Mouse (Mus musculus) right cerebral cortex, postnatal 36 days (tissue): ENCODE results near the gene Plce1.
"Not testable (repeated sequence)": the region's sequence is repeated elsewhere in the genome, so short reads cannot be mapped to it uniquely, and the experiment has no call there.

Experiments
- DNase-seq, 2 experiments: peaks; one replicate each; pipeline ENCODE4 v3.0.0; 2022; ENCODE audit warnings: low spot score in 2 of 2, mixed read lengths in 1 of 2

The Plce1 gene

GRCm38 (mm10) chr19:38632251-38632650, 151.3 kb downstream of the Plce1 start:
- no peak for DNase-seq

DNA sequence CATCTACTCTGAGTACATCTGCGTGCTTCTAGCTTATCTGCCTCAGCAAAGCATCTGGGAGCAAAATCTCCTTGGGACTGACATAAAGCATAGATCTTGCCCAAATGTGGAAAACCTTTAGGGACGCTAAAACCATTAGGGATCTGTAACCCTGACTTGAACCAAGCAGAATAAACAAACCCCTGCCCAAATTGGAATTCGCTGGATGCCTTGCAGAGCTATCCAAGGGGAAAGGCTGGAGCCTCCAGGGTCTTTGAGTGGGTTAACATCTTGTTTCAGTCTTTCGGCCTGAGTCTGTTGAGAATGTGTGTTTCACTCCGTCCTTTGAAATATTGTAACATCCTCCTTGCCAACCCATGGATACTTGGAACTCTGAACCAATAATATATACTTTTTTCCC, 152.4 kb downstream of the Plce1 start:
- no peak for DNase-seq

GRCm38 (mm10) chr19:38639050-38639449, 158.1 kb downstream of the Plce1 start:
- DNase-seq: no peak

DNA sequence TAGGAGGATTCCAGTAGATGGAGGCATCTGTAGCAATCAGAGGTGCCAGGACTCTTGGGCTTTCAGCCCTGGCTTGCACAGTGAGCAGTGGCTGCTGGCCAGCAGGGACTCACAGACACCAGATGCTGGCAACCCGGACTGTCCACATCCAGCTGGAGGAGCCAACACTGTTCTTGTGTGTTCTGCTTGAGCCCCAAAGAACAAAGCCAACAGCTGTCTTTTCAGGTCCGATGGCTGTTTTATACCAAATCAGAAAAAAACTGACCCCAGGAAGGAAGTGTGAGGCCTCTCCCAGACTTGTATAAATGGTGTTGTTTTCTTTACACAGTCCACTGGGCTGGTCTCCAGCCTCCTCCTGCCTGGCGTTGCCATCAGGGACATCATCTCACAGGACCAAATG, 158.9 kb downstream of the Plce1 start:
- DNase-seq: peak; percentile 2 to 3

GRCm38 (mm10) chr19:38642515-38642914, 161.6 kb downstream of the Plce1 start:
- not testable (repeated sequence) for DNase-seq

- no peak for DNase-seq
Observed at GRCm38 (mm10) chr19:38644871-38645595, 164.1 kb downstream of the Plce1 start.

GRCm38 (mm10) chr19:38657980-38658379, 177.1 kb downstream of the Plce1 start:
- no peak for DNase-seq

DNA sequence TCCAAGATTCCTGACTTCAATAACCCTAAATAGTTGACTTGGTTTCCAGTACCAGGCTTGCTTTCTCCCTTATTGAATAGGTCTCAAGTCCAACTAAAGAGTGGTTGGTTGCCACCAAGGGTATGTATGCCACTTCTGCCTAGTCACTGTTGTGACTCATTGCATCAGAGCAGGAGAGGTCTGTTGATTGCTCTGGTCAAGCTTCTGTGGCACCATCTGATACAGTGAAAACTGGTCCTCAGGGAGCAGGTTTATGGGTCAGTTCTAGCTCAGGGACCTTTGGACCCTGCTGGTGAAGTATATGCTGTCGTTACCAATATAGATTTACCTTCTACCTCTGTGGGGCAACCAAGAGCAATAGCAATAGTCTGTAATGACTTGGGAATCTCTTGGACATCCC, 184.5 kb downstream of the Plce1 start:
- no peak for DNase-seq

DNA sequence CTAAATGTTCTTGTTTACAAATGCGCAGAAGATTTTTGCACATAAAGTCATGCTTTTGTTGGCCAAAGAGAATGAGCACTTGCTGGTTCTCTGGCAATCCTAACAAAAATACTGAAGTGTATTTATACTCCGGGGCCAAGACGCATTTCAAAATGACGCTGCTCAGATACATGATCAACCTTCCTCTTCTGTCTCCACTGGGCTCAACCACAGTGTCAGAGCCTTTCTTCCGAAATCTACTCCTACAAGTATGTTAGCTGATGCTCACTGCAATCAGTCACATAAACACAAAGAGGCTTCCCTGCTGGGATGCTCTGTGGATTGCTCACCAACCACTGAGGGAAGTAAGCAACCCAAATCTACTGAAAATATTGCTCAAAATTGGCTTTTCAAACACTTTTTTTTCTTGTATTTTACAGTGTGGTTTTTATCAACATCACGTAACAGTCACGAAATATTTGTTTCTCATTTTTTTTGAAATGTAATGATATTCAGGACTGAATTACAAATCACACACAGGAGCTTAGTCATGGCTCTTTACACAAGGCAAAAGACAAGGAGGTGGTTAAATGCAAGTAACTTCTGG, 191.2 kb downstream of the Plce1 start:
- no peak for DNase-seq

GRCm38 (mm10) chr19:38673936-38674335, 193.0 kb downstream of the Plce1 start:
- no peak for DNase-seq

- no peak for DNase-seq
Observed at GRCm38 (mm10) chr19:38678655-38679054, 197.7 kb downstream of the Plce1 start.

DNA sequence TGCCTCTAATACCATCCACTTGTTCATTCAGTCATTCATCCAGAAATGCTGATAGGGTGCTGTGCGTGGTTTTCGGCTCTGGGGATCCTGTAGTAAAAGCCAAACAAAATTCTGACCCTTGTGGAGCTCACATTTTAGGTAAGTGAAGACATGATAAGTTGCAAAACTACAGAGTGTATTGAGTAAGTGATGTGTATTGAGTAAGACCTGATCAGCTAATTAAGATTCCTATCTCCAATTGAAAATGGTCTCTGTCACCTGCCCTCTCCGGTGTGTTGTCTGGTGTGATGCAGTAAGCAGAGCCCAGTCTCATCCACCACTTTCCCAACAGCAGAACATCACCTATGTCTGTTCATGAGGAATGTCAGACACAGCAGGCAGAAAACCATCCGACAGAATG, 198.6 kb downstream of the Plce1 start:
- DNase-seq: no peak

DNA sequence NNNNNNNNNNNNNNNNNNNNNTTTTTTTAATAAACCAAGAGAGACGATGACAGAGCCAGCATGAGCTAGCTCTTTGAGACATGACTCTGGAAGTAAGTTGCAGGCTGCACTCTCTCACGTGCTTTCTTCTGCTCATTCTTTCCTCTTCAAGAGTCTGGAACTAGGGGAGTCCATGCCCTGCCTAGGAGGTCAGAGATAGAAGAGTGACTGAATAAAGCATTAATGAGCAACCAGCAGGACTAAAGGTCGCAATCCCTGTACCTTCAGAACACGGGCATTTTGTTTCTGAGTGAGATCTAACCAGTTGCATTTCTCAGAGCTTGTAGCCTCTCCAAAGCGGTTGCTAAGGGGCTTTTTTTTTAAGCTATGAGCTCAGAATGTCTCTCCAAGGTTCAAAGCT, 206.4 kb downstream of the Plce1 start:
- no peak for DNase-seq

- no peak for DNase-seq
Observed at GRCm38 (mm10) chr19:38688741-38689507, 208.0 kb downstream of the Plce1 start.

DNA sequence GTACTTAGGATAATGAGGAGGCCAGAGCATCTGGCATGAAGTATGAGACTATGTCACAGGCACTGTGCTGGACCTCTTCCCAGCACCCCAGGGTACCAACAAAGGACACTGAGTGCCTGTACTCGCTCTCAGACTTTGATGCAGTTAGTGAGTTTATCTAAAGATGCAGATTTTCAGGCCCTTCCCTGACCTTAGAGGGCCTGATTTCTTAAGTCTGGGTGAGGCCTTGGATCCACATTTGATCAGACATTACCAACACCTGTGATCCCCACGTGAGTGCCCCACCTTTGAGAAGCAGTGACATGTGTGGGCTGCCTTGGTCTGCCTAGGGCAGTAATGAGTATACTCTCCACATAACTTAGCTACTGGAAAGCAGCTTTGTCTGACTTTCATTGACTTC, 209.4 kb downstream of the Plce1 start:
- no peak for DNase-seq

DNA sequence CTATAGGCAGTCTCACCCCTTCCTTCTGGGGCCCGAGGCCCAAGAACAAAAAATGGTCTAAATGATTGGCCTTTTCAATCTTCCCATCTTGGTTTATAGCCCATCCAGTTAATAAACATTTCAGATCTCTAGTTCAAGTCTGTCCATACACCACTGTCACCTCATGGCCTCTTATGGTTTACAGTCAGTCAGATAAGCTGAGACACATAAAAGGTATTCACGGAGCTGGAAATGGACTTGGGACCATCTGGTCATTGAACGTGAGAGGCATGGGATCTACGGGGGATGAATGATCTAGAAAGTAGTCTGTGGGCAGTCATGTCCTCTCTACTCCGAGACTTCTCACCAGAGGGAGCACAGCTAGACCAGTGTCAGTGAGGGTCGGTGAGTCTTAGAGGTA, 210.6 kb downstream of the Plce1 start:
- no peak for DNase-seq

- no peak for DNase-seq
Observed at GRCm38 (mm10) chr19:38693331-38693730, 212.4 kb downstream of the Plce1 start.

GRCm38 (mm10) chr19:38693769-38694168, 212.9 kb downstream of the Plce1 start:
- no peak for DNase-seq

GRCm38 (mm10) chr19:38701776-38702175, 220.9 kb downstream of the Plce1 start:
- DNase-seq: no peak

DNA sequence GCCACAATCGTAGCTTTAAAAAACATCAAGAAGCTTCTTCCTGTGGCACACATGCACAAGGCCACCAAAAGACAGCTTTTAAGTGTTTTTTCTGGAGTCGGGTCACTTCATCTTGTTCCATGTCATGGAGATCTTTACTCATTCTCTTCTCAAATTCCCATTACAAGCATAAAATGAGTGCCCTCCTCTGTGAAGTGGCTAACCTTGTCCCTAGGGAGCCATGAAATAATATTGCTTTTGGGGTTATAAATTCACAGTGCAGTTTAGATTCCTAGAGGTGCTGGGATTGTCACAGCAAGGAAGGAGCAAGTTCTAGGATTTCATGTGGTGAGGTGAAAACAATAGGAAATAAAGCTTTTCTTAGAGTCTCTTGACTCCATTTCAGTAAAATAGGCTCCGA, 223.8 kb downstream of the Plce1 start:
- DNase-seq: no peak

DNA sequence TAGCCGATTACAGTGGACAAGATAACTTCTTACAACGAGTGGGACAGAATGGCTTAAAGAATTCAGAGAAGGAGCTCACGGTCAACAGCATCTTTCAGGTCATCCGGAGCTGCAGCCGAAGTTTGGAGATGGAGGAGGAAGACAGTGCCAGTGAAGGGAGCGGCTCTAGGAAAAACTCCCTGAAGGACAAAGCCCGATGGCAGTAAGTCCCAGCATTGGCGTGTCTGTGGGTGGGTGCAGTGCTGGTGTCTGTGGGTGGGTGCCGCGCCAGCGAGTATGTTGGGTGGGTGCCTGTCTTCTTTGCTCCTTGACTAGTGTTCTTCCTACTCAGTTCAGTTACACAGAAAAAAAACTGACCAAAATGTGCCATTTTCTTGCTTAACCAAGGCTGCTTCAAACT, 224.3 kb downstream of the Plce1 start:
- DNase-seq: no peak

DNA sequence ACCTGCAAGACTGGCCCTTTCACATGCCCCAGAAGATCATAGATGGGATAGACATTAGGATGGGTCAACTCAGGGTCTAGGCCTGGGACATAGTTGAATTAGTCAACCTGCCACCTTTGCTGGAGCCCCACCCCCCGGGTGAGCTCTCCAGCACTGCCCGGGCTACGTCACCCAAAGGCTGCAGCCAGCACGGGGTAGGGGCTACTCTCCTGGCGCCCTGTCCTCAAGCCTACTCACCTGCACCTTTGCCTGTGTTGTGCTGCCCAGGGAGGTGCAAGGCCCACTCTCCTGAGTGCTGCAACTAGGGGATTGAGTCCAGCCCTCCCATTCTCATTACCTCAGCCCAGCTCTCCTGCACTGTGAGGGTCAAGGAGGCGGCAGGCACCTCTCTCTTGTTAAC, 225.5 kb downstream of the Plce1 start:
- no peak for DNase-seq

DNA sequence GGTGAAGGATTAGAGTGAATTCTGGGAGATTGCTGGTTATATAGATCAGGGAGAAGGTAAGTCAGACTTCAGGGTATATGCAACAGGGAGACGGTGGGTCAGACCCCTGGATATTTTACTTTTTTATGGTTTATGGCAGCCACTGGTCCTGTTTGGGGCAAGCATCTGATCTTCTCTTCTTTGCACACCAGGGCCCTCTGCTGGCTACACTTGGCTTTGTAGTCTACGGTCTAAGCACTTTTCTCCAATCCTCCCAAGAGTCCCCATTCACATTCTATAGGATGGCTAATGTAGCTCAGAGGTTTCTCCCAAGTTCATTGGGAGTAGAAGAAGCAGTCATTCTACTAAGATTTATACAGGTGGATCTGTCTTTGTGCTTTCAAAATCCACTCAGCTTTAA, 228.5 kb downstream of the Plce1 start:
- no peak for DNase-seq
